Comparison of ENCODE assay signal across 8 mouse cellular contexts in genomic region chr4:41134935-41135710, GRCm38 (mm10). TPM values are rescaled to one million over a fixed set of nuclear protein-coding genes. Genes with fewer than 3 reads are reported as not detected.
DNase-seq lines count a peak whose midpoint lies in the region; ATAC-seq and TF ChIP-seq lines count a peak whose summit lies in the region.

No protein-coding gene starts in this region.

- H3K4me2 ChIP-seq in embryonic facial prominence, embryonic 15.5 days (replicated peaks), result peak overlapping the region; percentile 66
- peak overlapping the region; percentile 77 for H3K4me2 ChIP-seq in kidney, embryonic 15.5 days
- peak overlapping the region; percentile 90 for H3K4me2 ChIP-seq in liver, embryonic 12.5 days
- H3K4me2 ChIP-seq in stomach, embryonic 14.5 days (replicated peaks; ENCODE audit: low read depth, low read length), result peak overlapping the region; percentile 74

- no peaks in the 10 kb centered on the region for H3K9me3 ChIP-seq in embryonic facial prominence, embryonic 15.5 days (replicated peaks)
- no peaks in the 10 kb centered on the region for H3K9me3 ChIP-seq in heart, embryonic 10.5 days
- no peaks in the 10 kb centered on the region for H3K9me3 ChIP-seq in kidney, embryonic 15.5 days (replicated peaks)
- no peaks in the 10 kb centered on the region for H3K9me3 ChIP-seq in liver, embryonic 12.5 days (replicated peaks)
- H3K9me3 ChIP-seq in stomach, embryonic 14.5 days (ENCODE audit: control insufficient read depth, low read depth, low read length), result no peaks in the 10 kb centered on the region

- peak; percentile 94 for ATAC-seq in embryonic facial prominence, embryonic 15.5 days (ENCODE audit: insufficient number of reproducible peaks, low FRiP score, low TSS enrichment, low read depth)
- ATAC-seq in kidney, embryonic 15.5 days (replicated peaks; ENCODE audit: low FRiP score), result peak; percentile 95
- ATAC-seq in liver, embryonic 12.5 days, result peak; percentile 85
- ATAC-seq in stomach, embryonic 14.5 days (ENCODE audit: insufficient number of reproducible peaks, insufficient read depth, low FRiP score, low read depth), result peak; percentile 94

- peak overlapping the region; percentile 94 for H3K27ac ChIP-seq in bone marrow, adult 2 months (ENCODE audit: control insufficient read depth, insufficient read depth, low read depth, low read length, poor library complexity)
- H3K27ac ChIP-seq in embryonic facial prominence, embryonic 15.5 days (replicated peaks), result peak overlapping the region; percentile 98
- peak overlapping the region; percentile 100 for H3K27ac ChIP-seq in heart, embryonic 10.5 days
- peak overlapping the region; percentile 99 for H3K27ac ChIP-seq in kidney, embryonic 15.5 days
- H3K27ac ChIP-seq in liver, embryonic 12.5 days, result peak overlapping the region; percentile 98
- peak overlapping the region; percentile 99 for H3K27ac ChIP-seq in stomach, embryonic 14.5 days (ENCODE audit: low read length)

- peaks cover 1% of the 10 kb centered on the region; the same call in 1 of the 2 replicates for H3K4me1 ChIP-seq in bone marrow, adult 2 months (ENCODE audit: control insufficient read depth, insufficient read depth, low read length)
- peaks cover 11% of the 10 kb centered on the region for H3K4me1 ChIP-seq in embryonic facial prominence, embryonic 15.5 days
- H3K4me1 ChIP-seq in heart, embryonic 10.5 days, result 0 out of 2 replicates have a peak, but pooled peaks cover 6% of the 10 kb centered on the region
- peaks cover 15% of the 10 kb centered on the region for H3K4me1 ChIP-seq in kidney, embryonic 15.5 days
- H3K4me1 ChIP-seq in liver, embryonic 12.5 days, result peaks cover 70% of the 10 kb centered on the region
- H3K4me1 ChIP-seq in stomach, embryonic 14.5 days (ENCODE audit: control insufficient read depth, insufficient read depth, low read length), result peaks cover 6% of the 10 kb centered on the region; the same call in 1 of the 2 replicates

- H3K27me3 ChIP-seq in embryonic facial prominence, embryonic 15.5 days, result no peaks in the 10 kb centered on the region
- H3K27me3 ChIP-seq in heart, embryonic 10.5 days (ENCODE audit: insufficient read depth, poor library complexity, severe bottlenecking), result no peaks in the 10 kb centered on the region
- no peaks in the 10 kb centered on the region for H3K27me3 ChIP-seq in kidney, embryonic 15.5 days
- no peaks in the 10 kb centered on the region for H3K27me3 ChIP-seq in liver, embryonic 12.5 days (replicated peaks)
- H3K27me3 ChIP-seq in stomach, embryonic 14.5 days (ENCODE audit: control insufficient read depth, insufficient read depth, low read length), result no peaks in the 10 kb centered on the region

- H3K9ac ChIP-seq in embryonic facial prominence, embryonic 15.5 days, result peak overlapping the region; percentile 96
- peak overlapping the region; percentile 98 for H3K9ac ChIP-seq in kidney, embryonic 15.5 days
- H3K9ac ChIP-seq in liver, embryonic 12.5 days, result peak overlapping the region; percentile 99
- peak overlapping the region; percentile 98 for H3K9ac ChIP-seq in stomach, embryonic 14.5 days (replicated peaks; ENCODE audit: low read depth, low read length)

- peak overlapping the region; percentile 76 for H3K4me3 ChIP-seq in bone marrow, adult 2 months (replicated peaks; ENCODE audit: control insufficient read depth, low read depth, low read length)
- H3K4me3 ChIP-seq in embryonic facial prominence, embryonic 15.5 days (replicated peaks), result peak overlapping the region; percentile 89
- peak overlapping the region; percentile 95 for H3K4me3 ChIP-seq in heart, embryonic 10.5 days
- peak overlapping the region; percentile 90 for H3K4me3 ChIP-seq in kidney, embryonic 15.5 days (replicated peaks)
- H3K4me3 ChIP-seq in liver, embryonic 12.5 days, result peak overlapping the region; percentile 92
- H3K4me3 ChIP-seq in stomach, embryonic 14.5 days (ENCODE audit: low read depth, low read length), result peak overlapping the region; percentile 96

- DNase-seq in B cell, adult 2 months, result peak; percentile 62 to 67
- peak; percentile 95 for DNase-seq in heart, embryonic 10.5 days (ENCODE audit: low spot score)
- peak; percentile 41 to 56 for DNase-seq in natural killer cell, adult 2 months (ENCODE audit: low spot score in 2 of 2)

- 0 out of 2 replicates have a peak, but pooled peaks cover 6% of the 10 kb centered on the region for H3K36me3 ChIP-seq in embryonic facial prominence, embryonic 15.5 days
- H3K36me3 ChIP-seq in heart, embryonic 10.5 days, result peaks cover 11% of the 10 kb centered on the region
- peaks cover 16% of the 10 kb centered on the region for H3K36me3 ChIP-seq in kidney, embryonic 15.5 days
- H3K36me3 ChIP-seq in liver, embryonic 12.5 days, result peaks cover 14% of the 10 kb centered on the region
- no peaks in the 10 kb centered on the region for H3K36me3 ChIP-seq in stomach, embryonic 14.5 days (ENCODE audit: control insufficient read depth, insufficient read depth, low read length)

- no peak for TF ChIP-seq CTCF in bone marrow, adult 2 months (IDR thresholded peaks at IDR 0.05; ENCODE audit: control insufficient read depth, insufficient read depth, low read length)

- TF ChIP-seq POLR2A in bone marrow, adult 2 months (IDR thresholded peaks at IDR 0.05; ENCODE audit: borderline replicate concordance, control insufficient read depth, low read depth, low read length), result peak; percentile 90; the same call in 1 of the 2 replicates

- 1% methylated on average over 47 of the region's 70 CpGs for WGBS in bone marrow, adult 2 months
- 0% methylated on average over 31 of the region's 70 CpGs for WGBS in embryonic facial prominence, embryonic 15.5 days
- under 1% methylated on average over 32 of the region's 70 CpGs for WGBS in heart, embryonic 10.5 days
- under 1% methylated on average over 35 of the region's 70 CpGs for WGBS in kidney, embryonic 15.5 days
- 2% methylated on average over 20 of the region's 70 CpGs for WGBS in liver, embryonic 12.5 days (ENCODE audit: insufficient replicate concordance)
- under 1% methylated on average over 25 of the region's 70 CpGs for WGBS in stomach, embryonic 14.5 days

RNA-seq across cellular contexts. Expression of gene Ube2r2, which starts 0.4 kb away (rescaled TPM):
- 41.2 and 44.4 TPM in 2 replicates for polyA plus RNA-seq in bone marrow, adult 2 months (2011; ENCODE audit: insufficient read depth, insufficient read length, low replicate concordance, missing spikeins)
- 80.4 and 84.7 TPM in 2 replicates for polyA plus RNA-seq in embryonic facial prominence, embryonic 15.5 days (2015; fragmentation: Nextera tagmentation; extraction: Ambion mirVana)
- 64.2 and 84.7 TPM in 2 replicates for polyA plus RNA-seq in heart, embryonic 10.5 days (2016; fragmentation: Nextera tagmentation; extraction: Ambion mirVana)
- 81.7 and 84.4 TPM in 2 replicates for polyA plus RNA-seq in kidney, embryonic 15.5 days (2015; fragmentation: Nextera tagmentation; extraction: Ambion mirVana)
- polyA plus RNA-seq in liver, embryonic 12.5 days (2016; fragmentation: Nextera tagmentation; extraction: Ambion mirVana), result 39.9 and 44.8 TPM in 2 replicates
- polyA plus RNA-seq in stomach, embryonic 14.5 days (2014; fragmentation: Nextera tagmentation; extraction: Ambion mirVana), result 85.7 and 87.5 TPM in 2 replicates

RNA-seq across cellular contexts. Expression of gene Nol6, which starts 10.9 kb away (rescaled TPM):
- polyA plus RNA-seq in bone marrow, adult 2 months (2011; ENCODE audit: insufficient read depth, insufficient read length, low replicate concordance, missing spikeins), result 7.5 and 10.0 TPM in 2 replicates
- 25.0 and 28.1 TPM in 2 replicates for polyA plus RNA-seq in embryonic facial prominence, embryonic 15.5 days (2015; fragmentation: Nextera tagmentation; extraction: Ambion mirVana)
- 26.0 and 26.8 TPM in 2 replicates for polyA plus RNA-seq in heart, embryonic 10.5 days (2016; fragmentation: Nextera tagmentation; extraction: Ambion mirVana)
- polyA plus RNA-seq in kidney, embryonic 15.5 days (2015; fragmentation: Nextera tagmentation; extraction: Ambion mirVana), result 30.4 and 33.1 TPM in 2 replicates
- polyA plus RNA-seq in liver, embryonic 12.5 days (2016; fragmentation: Nextera tagmentation; extraction: Ambion mirVana), result 21.9 and 22.0 TPM in 2 replicates
- polyA plus RNA-seq in stomach, embryonic 14.5 days (2014; fragmentation: Nextera tagmentation; extraction: Ambion mirVana), result 22.5 and 26.1 TPM in 2 replicates

RNA-seq across cellular contexts. Expression of gene Aqp3, which starts 37.1 kb away (rescaled TPM):
- 0.92 and 12.0 TPM in 2 replicates for polyA plus RNA-seq in bone marrow, adult 2 months (2011; ENCODE audit: insufficient read depth, insufficient read length, low replicate concordance, missing spikeins)
- 88.7 and 94.8 TPM in 2 replicates for polyA plus RNA-seq in embryonic facial prominence, embryonic 15.5 days (2015; fragmentation: Nextera tagmentation; extraction: Ambion mirVana)
- polyA plus RNA-seq in heart, embryonic 10.5 days (2016; fragmentation: Nextera tagmentation; extraction: Ambion mirVana), result 10.6 TPM in 2 replicates
- 29.0 and 33.1 TPM in 2 replicates for polyA plus RNA-seq in kidney, embryonic 15.5 days (2015; fragmentation: Nextera tagmentation; extraction: Ambion mirVana)
- polyA plus RNA-seq in liver, embryonic 12.5 days (2016; fragmentation: Nextera tagmentation; extraction: Ambion mirVana), result 20.9 and 22.3 TPM in 2 replicates
- polyA plus RNA-seq in stomach, embryonic 14.5 days (2014; fragmentation: Nextera tagmentation; extraction: Ambion mirVana), result 27.3 and 36.0 TPM in 2 replicates

Comparison
In these comparisons a context has a peak if more than half of its experiments do, and no peak if none do; other contexts are left out.
1. Peak in every context shown above with its lines: DNase-seq, ATAC-seq, H3K4me3 ChIP-seq and H3K27ac ChIP-seq.